Mouse (Mus musculus) midbrain, embryonic 13.5 days (tissue): ENCODE results near the gene Nup210l. TPM values are rescaled to one million over a fixed set of nuclear protein-coding genes. Genes with fewer than 3 reads are reported as not detected.

Source experiments
- ATAC-seq: fragments of 200-750 bp; cut with Nextera tagmentation; 2 replicates; pipeline ENCODE4 v1.8.0; 2017; ENCODE audit warnings: mild to moderate bottlenecking, moderate TSS enrichment, moderate library complexity
- H3K27ac ChIP-seq: fragments of 300-500 bp; sonication (generic); 2 replicates; pipeline ENCODE4 v1.5.1; 2015; ENCODE audit warnings: inconsistent platforms, mild to moderate bottlenecking, moderate library complexity
- H3K27me3 ChIP-seq: fragments of 300-500 bp; sonication (generic); 2 replicates; pipeline ENCODE4 v1.6.1; 2015; ENCODE audit warnings: mild to moderate bottlenecking, inconsistent platforms
- H3K36me3 ChIP-seq: fragments of 300-500 bp; sonication (generic); 2 replicates; pipeline ENCODE4 v1.6.1; 2015; ENCODE audit warnings: mild to moderate bottlenecking, inconsistent platforms
- H3K4me1 ChIP-seq: fragments of 300-500 bp; sonication (generic); replicated peaks from 2 replicates; pipeline ENCODE4 v1.6.1; 2015; ENCODE audit warnings: inconsistent platforms
- H3K4me2 ChIP-seq: fragments of 300-500 bp; sonication (generic); replicated peaks from 2 replicates; pipeline ENCODE4 v1.6.1; 2015; ENCODE audit warnings: moderate library complexity, mild to moderate bottlenecking, inconsistent platforms
- H3K4me3 ChIP-seq: fragments of 300-500 bp; sonication (generic); replicated peaks from 2 replicates; pipeline ENCODE4 v1.5.1; 2015; ENCODE audit warnings: mild to moderate bottlenecking, inconsistent platforms
- H3K9ac ChIP-seq: fragments of 300-500 bp; sonication (generic); replicated peaks from 2 replicates; pipeline ENCODE4 v1.6.1; 2015; ENCODE audit warnings: mild to moderate bottlenecking, inconsistent platforms
- H3K9me3 ChIP-seq: fragments of 300-500 bp; sonication (generic); 2 replicates; pipeline ENCODE4 v1.6.1; 2016; ENCODE audit warnings: mild to moderate bottlenecking, inconsistent platforms
- WGBS: fragments of 180-500 bp; shearing (Covaris S2); methylation state at CpG from one replicate; pipeline ENCODE4 v1.1.7; 2015; 5-methylcytosine and 5-hydroxymethylcytosine counted together
- polyA plus RNA-seq: library from polyadenylated mRNA; unstranded; fragments of >200 nt; fragmentation: Nextera tagmentation; extraction: Ambion mirVana; gene quantifications from 2 replicates; pipeline ENCODE4 v1.2.1, GENCODE M21; 2015

Gene Nup210l
- polyA plus RNA-seq, 1 experiment from 2014 or later = 0.34 TPM

DNA sequence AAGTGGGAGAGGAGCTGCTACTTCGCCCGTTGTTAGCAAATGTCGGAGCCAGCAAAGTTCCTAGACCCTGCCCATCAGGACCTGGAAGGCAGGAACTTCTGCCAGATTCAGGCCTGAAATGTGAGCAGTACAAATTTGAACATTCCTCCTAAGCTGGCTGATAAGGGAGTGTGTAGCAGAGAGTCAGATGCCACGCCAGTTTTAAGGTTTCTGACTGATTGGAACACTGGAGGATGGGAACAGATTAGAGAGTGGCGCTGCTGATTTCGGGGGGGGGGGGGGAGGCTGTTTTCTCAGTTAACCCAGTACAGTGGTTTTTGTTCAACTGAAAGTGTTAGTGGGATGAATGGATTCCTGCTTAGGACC, 23.5 kb upstream of the Nup210l start:
- ATAC-seq = no peak

DNA sequence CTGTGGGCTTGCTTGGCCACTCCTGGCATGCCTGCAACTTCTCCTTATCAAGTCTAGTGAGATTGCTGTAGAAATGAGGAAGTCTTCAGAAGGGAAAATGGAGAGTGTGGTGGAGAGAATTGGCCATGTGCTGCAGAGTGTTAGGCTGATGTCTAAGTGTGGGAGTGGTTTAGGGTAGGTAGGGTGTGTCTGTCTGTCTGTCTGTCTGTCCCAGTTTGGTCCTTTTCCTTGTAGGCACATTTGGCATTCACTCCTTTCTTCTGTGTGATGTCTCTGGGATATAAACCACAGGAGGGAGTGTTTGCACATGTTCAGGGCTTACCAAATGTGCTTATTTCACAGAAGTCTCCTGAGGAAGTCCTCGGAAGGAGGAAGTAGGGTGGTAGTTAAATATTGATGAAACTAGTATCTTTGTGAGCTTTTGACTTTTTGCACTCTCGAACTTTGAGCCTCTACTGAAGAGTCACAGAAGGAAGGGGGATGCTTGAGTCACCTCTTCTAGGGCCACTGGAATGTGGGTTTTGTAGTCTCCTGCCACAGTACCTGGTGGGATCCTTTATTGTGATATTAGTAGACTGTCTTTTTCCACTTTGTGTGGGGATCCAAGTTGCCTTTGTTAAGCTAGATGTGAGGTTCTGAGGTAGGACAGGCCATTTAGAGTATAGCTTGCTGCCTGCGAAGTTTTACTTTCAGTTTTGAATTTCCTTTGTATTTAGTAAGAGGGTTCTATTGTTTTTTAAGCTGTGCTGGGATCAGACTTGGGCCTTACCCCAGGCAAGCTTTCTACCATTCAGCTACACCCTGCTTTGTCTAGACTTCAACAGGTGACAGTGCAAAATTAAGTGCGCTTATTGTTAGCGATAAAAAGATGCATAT, 22.3 kb upstream of the Nup210l start:
- ATAC-seq = no peak

More for the DNA sequence above, 23.5 kb upstream of the Nup210l start:
- Histone ChIP-seq H3K9ac (peak overlapping the region; percentile 96), H3K4me1 (peaks cover 57% of the 10 kb centered on the region), H3K9me3 (no peaks in the 10 kb centered on the region), H3K4me2 (peak overlapping the region; percentile 87), H3K36me3 (no peaks in the 10 kb centered on the region), H3K27ac (peak overlapping the region; percentile 94), H3K4me3 (peak overlapping the region; percentile 97), H3K27me3 (no peaks in the 10 kb centered on the region)
- 0% methylated on average over 6 of the region's 6 CpGs for WGBS

DNA sequence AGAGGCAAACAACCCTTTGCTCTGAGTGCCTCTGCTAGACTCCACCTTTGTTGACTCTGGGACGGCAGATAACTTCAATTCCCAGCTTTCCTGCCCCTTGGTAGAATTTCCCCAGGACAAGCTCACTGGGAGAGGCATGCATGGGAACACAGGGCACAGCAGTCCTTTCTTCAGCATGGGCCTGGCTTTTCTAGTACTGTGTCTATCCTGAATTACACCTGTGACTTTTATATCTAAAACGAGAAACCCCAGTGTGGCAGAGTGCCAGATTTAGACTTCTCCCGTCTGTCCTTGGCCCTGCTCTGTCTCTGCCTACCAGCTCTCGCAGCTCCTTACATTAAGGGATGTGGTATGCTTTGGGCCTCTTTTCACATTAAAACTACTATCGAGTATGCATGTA, 20.9 kb upstream of the Nup210l start:
- no peak for ATAC-seq
- Histone ChIP-seq H3K4me1 (peaks cover 51% of the 10 kb centered on the region), H3K4me3 (no peak overlapping the region), H3K27ac (no peak overlapping the region), H3K9me3 (no peaks in the 10 kb centered on the region), H3K36me3 (peaks cover 17% of the 10 kb centered on the region), H3K9ac (no peak overlapping the region), H3K4me2 (peak overlapping the region; percentile 15; the same call in 1 of the 2 replicates), H3K27me3 (no peaks in the 10 kb centered on the region)
- WGBS = 72% methylated on average over 5 of the region's 5 CpGs

More for the DNA sequence above, 22.3 kb upstream of the Nup210l start:
- peak overlapping the region; percentile 41; the same call in 1 of the 2 replicates for H3K9ac ChIP-seq
- H3K36me3 ChIP-seq = peaks cover 4% of the 10 kb centered on the region; the same call in 1 of the 2 replicates
- H3K4me1 ChIP-seq = peaks cover 57% of the 10 kb centered on the region
- peak overlapping the region; percentile 87 for H3K4me2 ChIP-seq
- H3K9me3 ChIP-seq = no peaks in the 10 kb centered on the region
- no peaks in the 10 kb centered on the region for H3K27me3 ChIP-seq
- WGBS = 81% methylated on average over 5 of the region's 5 CpGs
- no peak overlapping the region for H3K27ac ChIP-seq
- peak overlapping the region; percentile 97 for H3K4me3 ChIP-seq

DNA sequence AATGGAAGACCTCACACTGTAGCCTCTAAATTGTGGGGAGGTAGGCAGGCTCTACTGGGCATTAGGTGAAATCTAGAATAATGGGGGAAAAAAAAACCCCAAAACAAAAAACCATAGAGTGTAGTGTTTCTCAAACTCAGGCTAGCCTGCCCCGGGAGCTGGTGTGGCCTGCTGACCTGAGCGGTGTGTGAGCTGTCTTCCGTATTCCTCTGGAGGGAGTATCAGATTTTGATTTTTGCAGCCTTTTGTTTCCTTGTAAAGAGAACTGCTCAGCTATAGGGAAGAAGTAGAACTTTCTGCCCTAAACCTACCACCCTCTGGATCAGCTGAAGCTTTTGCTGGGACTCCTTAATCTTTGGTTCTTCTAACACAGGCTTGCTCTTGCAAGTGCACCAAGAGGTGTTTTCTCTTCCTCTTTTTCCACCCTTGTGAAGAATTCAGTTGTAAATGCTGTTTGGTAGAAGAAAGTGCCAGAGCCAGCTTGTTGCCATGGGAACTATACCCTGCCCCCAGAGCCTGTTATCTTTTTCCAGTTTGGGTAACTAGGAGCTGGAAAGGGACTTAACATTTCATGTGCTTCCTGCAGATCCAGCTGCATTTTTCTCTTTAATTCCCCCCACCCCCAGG, 20.1 kb upstream of the Nup210l start:
- H3K9ac ChIP-seq = peak overlapping the region; percentile 28; the same call in 1 of the 2 replicates
- no peak for ATAC-seq
- peak overlapping the region; percentile 62 for H3K27ac ChIP-seq
- H3K4me3 ChIP-seq = no peak overlapping the region
- no peaks in the 10 kb centered on the region for H3K9me3 ChIP-seq
- peak overlapping the region; percentile 28 for H3K4me2 ChIP-seq
- H3K27me3 ChIP-seq = no peaks in the 10 kb centered on the region
- peaks cover 48% of the 10 kb centered on the region for H3K4me1 ChIP-seq
- H3K36me3 ChIP-seq = peaks cover 25% of the 10 kb centered on the region
- 52% methylated on average over 3 of the region's 3 CpGs for WGBS

DNA sequence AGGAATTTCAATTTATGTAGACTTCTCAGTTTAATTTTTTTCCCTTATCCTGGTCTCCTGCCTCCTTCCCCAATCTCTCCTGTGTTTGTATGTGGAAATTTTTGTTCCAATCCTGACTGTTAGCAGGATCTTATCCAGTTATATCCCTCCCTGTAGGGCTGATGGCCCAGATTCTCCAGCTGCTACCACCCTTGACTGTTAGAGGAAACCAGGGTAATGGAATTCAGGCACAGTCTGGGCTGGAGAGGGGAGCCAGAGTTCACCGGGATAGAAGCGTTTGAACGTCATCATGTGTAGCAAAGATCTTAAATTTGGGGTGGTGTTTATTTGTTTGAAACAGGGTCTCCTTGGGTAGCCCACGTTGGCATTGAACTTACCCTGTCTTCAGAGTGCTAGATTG, 19.1 kb upstream of the Nup210l start:
- ATAC-seq = no peak
- Histone ChIP-seq H3K27ac (no peak overlapping the region), H3K36me3 (peaks cover 35% of the 10 kb centered on the region)

DNA sequence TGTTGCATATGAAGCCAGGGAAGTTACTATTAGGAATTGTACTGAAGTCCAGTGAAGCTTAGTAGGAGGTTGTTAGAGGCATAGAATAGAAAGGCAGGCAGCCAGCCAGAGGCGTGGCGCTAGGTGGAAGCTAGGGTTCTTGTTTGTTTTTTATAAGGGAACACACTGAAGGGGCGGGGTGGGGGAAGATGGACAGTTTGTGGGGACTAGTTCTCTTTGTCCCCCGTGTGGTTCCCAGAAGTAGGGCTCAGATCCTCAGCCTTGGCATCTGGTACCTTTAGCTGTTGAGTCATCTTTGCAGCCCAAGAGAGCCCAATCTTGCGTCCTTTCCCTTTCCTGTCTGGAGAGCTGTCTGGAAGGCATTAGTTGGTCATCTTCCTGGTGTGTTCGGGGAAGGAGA, 18.7 kb upstream of the Nup210l start:
- Histone ChIP-seq H3K27me3 (no peaks in the 10 kb centered on the region), H3K4me2 (no peak overlapping the region), H3K36me3 (peaks cover 40% of the 10 kb centered on the region), H3K9me3 (no peaks in the 10 kb centered on the region), H3K27ac (no peak overlapping the region), H3K4me1 (peaks cover 45% of the 10 kb centered on the region), H3K9ac (no peak overlapping the region), H3K4me3 (no peak overlapping the region)
- no peak for ATAC-seq
- 95% methylated on average over 6 of the region's 6 CpGs for WGBS

More for the DNA sequence above, 19.1 kb upstream of the Nup210l start:
- Histone ChIP-seq H3K4me1 (peaks cover 45% of the 10 kb centered on the region), H3K27me3 (no peaks in the 10 kb centered on the region), H3K9me3 (no peaks in the 10 kb centered on the region), H3K4me2 (no peak overlapping the region), H3K4me3 (no peak overlapping the region), H3K9ac (no peak overlapping the region)
- 87% methylated on average over 4 of the region's 4 CpGs for WGBS

DNA sequence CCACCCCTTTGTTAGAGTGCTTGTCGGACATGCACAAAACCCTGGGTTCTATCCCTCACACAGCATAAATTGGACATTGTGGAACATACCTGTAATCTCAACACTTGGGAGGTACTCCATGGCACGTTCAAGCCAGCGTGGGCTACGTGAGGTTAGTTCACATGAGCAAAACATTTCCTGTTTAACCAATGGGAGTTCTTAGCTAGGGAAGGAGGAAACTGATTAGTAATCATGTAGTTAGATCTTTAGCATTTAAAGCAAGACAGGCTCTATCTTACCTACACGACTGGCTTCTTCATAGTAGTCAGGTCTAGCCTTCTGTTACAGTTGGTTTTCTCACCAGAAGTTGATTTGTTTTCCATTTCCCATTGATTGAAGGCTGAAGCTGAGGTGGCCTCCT, 17.9 kb upstream of the Nup210l start:
- WGBS = 93% methylated on average over 5 of the region's 5 CpGs
- no peaks in the 10 kb centered on the region for H3K9me3 ChIP-seq
- H3K4me1 ChIP-seq = peaks cover 38% of the 10 kb centered on the region
- peaks cover 48% of the 10 kb centered on the region for H3K36me3 ChIP-seq
- no peak overlapping the region for H3K9ac ChIP-seq
- no peak overlapping the region for H3K4me3 ChIP-seq
- H3K27ac ChIP-seq = no peak overlapping the region
- no peaks in the 10 kb centered on the region for H3K27me3 ChIP-seq
- H3K4me2 ChIP-seq = no peak overlapping the region
- no peak for ATAC-seq

DNA sequence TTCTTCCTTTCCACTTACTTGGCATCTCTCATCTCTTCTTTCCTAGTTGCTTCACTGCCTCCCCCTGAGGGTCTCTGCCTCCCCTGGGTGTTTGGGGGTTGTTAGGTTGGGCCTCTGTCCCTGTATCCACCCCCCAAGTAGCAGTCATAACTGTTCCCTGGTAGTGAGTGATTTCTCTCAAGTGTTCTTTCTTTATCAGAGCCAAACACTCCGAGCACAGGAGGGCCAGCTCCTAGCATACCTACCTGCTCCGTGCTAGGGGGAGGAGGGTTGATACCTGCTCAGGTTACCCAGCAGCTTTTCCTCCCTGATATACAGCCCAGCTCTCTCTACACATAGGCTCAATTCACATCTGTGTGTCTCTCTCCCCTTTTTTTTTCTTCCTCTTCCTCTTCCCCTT, 15.3 kb upstream of the Nup210l start:
- Histone ChIP-seq H3K27me3 (no peaks in the 10 kb centered on the region), H3K27ac (no peak overlapping the region), H3K4me2 (no peak overlapping the region), H3K9ac (no peak overlapping the region), H3K36me3 (peaks cover 72% of the 10 kb centered on the region), H3K4me1 (peaks cover 12% of the 10 kb centered on the region), H3K9me3 (no peaks in the 10 kb centered on the region), H3K4me3 (no peak overlapping the region)
- WGBS = 93% methylated on average over 2 of the region's 2 CpGs
- no peak for ATAC-seq

DNA sequence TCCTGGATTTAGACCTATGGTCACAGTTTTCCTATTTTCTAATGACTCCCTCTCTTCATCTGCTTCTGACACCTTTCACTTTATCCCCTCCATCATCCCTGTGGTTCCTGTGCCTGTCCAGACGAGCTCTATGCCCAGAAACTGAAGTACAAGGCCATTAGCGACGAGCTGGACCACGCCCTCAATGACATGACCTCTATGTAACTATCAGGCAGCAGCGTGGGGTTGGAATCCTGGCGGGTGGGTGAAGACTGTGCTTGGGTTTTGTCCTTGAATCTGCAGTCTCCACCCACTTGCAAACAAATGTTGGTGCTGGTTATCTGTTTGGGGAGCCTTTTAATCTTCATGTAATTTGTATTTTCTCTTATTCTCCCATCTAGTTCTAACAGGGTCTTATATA, 13.0 kb upstream of the Nup210l start:
- no peak overlapping the region for H3K27ac ChIP-seq
- no peak overlapping the region for H3K4me3 ChIP-seq
- no peak for ATAC-seq
- H3K9ac ChIP-seq = no peak overlapping the region
- WGBS = 94% methylated on average over 6 of the region's 6 CpGs
- no peaks in the 10 kb centered on the region for H3K9me3 ChIP-seq
- H3K27me3 ChIP-seq = no peaks in the 10 kb centered on the region
- H3K4me2 ChIP-seq = no peak overlapping the region
- peaks cover 89% of the 10 kb centered on the region for H3K36me3 ChIP-seq
- no peaks in the 10 kb centered on the region for H3K4me1 ChIP-seq

DNA sequence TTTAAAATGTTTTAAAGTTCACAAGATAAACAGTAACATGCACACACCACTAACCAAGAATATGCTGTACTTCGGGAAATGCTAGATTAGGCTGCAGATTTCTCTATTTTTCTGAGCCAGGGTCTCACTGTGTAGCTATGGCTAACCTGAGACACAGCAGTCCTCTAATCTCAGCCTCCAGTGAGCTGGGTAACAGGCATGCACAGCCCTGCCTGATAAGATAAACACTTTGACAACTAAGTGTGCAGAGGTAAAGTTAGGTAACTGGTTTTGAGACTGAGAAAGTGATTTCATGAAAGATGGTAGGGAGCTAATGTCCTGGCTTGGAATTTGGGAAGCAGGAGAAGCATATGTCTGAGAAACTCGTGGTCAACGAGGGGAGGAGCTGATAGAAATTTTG, 9.5 kb upstream of the Nup210l start:
- WGBS = 98% methylated on average over 3 of the region's 3 CpGs
- H3K9ac ChIP-seq = no peak overlapping the region
- no peak overlapping the region for H3K27ac ChIP-seq
- H3K27me3 ChIP-seq = no peaks in the 10 kb centered on the region
- no peak overlapping the region for H3K4me3 ChIP-seq
- H3K9me3 ChIP-seq = no peaks in the 10 kb centered on the region
- H3K4me2 ChIP-seq = no peak overlapping the region
- ATAC-seq = no peak
- peaks cover 88% of the 10 kb centered on the region for H3K36me3 ChIP-seq
- H3K4me1 ChIP-seq = no peaks in the 10 kb centered on the region

DNA sequence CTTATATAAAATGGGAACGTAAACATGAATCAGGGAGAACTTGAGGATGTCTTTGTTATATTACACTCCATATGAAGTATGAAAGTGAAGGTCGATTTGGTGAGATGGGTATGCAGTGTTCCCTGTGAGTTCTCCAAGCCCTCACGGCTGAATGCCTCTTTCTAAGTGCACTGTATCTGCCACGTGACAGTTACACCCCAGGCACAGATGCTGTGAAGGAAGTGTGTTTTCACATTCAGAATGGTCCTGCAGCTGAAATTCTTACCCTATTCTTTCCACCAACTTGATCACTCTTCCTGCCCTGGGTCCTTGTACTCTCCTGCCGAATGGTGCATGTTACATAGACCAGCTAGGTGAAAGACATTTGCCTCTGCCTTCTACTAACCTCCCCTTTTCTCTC, 6.0 kb upstream of the Nup210l start:
- Histone ChIP-seq H3K4me1 (no peaks in the 10 kb centered on the region), H3K36me3 (peaks cover 63% of the 10 kb centered on the region), H3K9ac (no peak overlapping the region), H3K9me3 (no peaks in the 10 kb centered on the region), H3K27me3 (no peaks in the 10 kb centered on the region), H3K4me2 (no peak overlapping the region), H3K4me3 (no peak overlapping the region), H3K27ac (no peak overlapping the region)
- 87% methylated on average over 5 of the region's 5 CpGs for WGBS
- no peak for ATAC-seq

DNA sequence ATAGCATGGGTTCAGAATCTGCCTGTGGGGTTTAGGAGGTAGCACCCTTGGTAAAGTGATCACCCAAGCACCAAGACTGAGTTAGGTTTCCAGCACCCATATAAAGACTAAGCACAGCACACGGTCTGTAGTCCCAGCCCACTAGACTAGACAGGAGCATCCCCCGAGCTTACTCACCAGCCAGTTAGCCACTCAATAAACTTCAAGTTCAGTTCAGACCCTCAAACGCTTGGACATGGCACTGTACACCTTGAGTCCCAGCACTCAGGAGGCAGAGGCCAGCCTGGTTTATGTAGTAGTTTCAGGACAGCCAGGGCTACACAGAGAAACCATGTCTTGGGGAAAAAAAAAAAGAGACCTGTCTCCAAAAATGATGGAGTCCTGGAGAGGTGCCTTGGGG, 2.9 kb upstream of the Nup210l start:
- Histone ChIP-seq H3K27ac (no peak overlapping the region), H3K27me3 (no peaks in the 10 kb centered on the region), H3K4me3 (no peak overlapping the region), H3K9me3 (no peaks in the 10 kb centered on the region), H3K9ac (no peak overlapping the region), H3K4me1 (no peaks in the 10 kb centered on the region), H3K4me2 (no peak overlapping the region), H3K36me3 (peaks cover 40% of the 10 kb centered on the region)
- 93% methylated on average over 3 of the region's 3 CpGs for WGBS
- ATAC-seq = no peak
